Mouse (Mus musculus) limb, embryonic 10.5 days (tissue): ENCODE results near the gene Ppp2r2c. TPM values are rescaled to one million over a fixed set of nuclear protein-coding genes. Genes with fewer than 3 reads are reported as not detected.

Experiments used
- DNase-seq: peaks from one replicate; pipeline ENCODE4 v3.0.0-alpha.2; 2017; ENCODE audit warnings: low spot score
- H3K27ac ChIP-seq: fragments of 300-500 bp; sonication (generic); 2 replicates; pipeline ENCODE4 v1.5.1; 2016; ENCODE audit warnings: mild to moderate bottlenecking
- H3K27me3 ChIP-seq: fragments of 300-500 bp; sonication (generic); 2 replicates; pipeline ENCODE4 v1.6.1; 2016; ENCODE audit warnings: low read depth, mild to moderate bottlenecking; ENCODE audit not compliant: poor library complexity, severe bottlenecking
- H3K36me3 ChIP-seq: fragments of 300-500 bp; sonication (generic); 2 replicates; pipeline ENCODE4 v1.6.1; 2016; ENCODE audit warnings: mild to moderate bottlenecking, moderate library complexity
- H3K4me1 ChIP-seq: fragments of 300-500 bp; sonication (generic); 2 replicates; pipeline ENCODE4 v1.6.1; 2016
- H3K4me3 ChIP-seq: fragments of 300-500 bp; sonication (generic); 2 replicates; pipeline ENCODE4 v1.5.1; 2016; ENCODE audit warnings: mild to moderate bottlenecking, moderate library complexity
- H3K9me3 ChIP-seq: fragments of 300-500 bp; sonication (generic); replicated peaks from 2 replicates; pipeline ENCODE4 v1.6.1; 2016; ENCODE audit warnings: mild to moderate bottlenecking
- WGBS: fragments of 180-500 bp; shearing (Covaris S2); methylation state at CpG from one replicate; pipeline ENCODE4 v1.1.7; 2016; 5-methylcytosine and 5-hydroxymethylcytosine counted together
- polyA plus RNA-seq: library from polyadenylated mRNA; unstranded; fragments of >200 nt; fragmentation: Nextera tagmentation; extraction: Ambion mirVana; gene quantifications from 2 replicates; pipeline ENCODE4 v1.2.1, GENCODE M21; 2016

Ppp2r2c gene
- polyA plus RNA-seq, 1 experiment from 2014 or later = 0.23 TPM

DNA sequence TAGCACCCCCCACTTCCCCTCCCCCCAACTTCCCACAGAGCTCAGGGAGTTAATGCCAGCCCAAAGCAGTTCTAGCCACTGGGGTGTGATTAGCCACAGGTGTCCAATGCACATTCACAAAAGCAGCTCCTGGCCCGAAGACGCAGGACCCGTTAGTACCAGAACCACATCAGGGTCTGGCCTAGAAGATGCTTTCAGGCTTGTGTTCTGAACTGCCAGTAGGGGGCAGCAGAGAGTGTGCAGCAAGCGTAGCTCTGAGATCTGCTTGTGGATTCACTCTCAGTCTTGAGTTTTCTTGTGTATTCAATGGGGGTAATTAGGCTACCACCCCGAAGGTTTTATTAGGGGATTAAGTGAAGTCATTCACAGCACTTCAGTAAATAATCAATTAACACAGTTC lies 78.1 kb downstream of the Ppp2r2c start:
- Histone ChIP-seq H3K9me3 (no peaks in the 10 kb centered on the region), H3K4me3 (no peak overlapping the region), H3K4me1 (no peaks in the 10 kb centered on the region), H3K27ac (no peak overlapping the region), H3K36me3 (no peaks in the 10 kb centered on the region), H3K27me3 (no peaks in the 10 kb centered on the region)
- WGBS = 15% methylated on average over 5 of the region's 5 CpGs
- peak; percentile 76 for DNase-seq

DNA sequence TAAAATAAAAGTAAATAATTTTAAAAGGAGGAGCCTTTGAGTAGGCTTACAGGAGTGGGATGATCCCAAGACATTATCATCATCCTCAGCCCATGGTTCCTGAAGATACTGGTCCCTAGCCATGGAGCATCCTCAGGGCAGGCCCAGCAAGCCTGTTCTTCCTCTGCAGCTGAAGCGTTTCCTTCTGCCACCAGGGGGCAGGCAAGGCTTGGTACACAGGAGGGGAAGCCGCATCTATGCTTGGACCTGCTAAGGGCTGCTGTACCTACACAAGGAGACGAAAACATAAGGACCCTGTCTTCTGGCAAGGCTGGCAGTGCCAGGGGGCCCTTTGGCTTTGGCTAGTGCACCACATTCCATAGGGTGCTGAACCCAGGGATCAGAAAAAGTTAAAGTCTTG lies 80.5 kb downstream of the Ppp2r2c start:
- Histone ChIP-seq H3K27ac (no peak overlapping the region), H3K4me1 (no peaks in the 10 kb centered on the region), H3K4me3 (no peak overlapping the region), H3K27me3 (no peaks in the 10 kb centered on the region), H3K36me3 (no peaks in the 10 kb centered on the region), H3K9me3 (no peaks in the 10 kb centered on the region)
- peak; percentile 79 for DNase-seq
- WGBS = 20% methylated on average over 3 of the region's 3 CpGs

DNA sequence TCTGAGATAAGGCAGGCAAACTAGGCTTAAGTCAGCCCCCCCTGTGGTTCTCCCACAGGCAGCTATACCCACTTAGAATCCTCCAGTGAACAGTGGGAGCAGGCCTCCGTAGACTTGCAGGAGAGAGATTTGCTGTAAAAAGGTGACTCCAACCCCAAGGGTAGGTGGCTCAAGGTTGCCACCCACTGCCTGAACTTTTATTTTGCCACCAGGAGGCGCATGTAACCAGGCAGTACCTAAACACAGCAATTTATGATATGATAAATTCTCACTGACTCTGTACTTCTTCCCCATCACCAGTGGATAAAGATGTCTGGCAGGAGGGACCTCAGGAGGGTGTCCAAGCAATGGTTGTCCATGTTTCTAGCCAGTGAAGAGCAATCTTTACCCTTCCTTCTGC lies 82.6 kb downstream of the Ppp2r2c start:
- DNase-seq = no peak
- H3K27ac ChIP-seq = no peak overlapping the region
- H3K4me1 ChIP-seq = no peaks in the 10 kb centered on the region
- H3K4me3 ChIP-seq = no peak overlapping the region
- no peaks in the 10 kb centered on the region for H3K36me3 ChIP-seq
- no peaks in the 10 kb centered on the region for H3K9me3 ChIP-seq
- H3K27me3 ChIP-seq = no peaks in the 10 kb centered on the region
- 62% methylated on average over 2 of the region's 2 CpGs for WGBS

DNA sequence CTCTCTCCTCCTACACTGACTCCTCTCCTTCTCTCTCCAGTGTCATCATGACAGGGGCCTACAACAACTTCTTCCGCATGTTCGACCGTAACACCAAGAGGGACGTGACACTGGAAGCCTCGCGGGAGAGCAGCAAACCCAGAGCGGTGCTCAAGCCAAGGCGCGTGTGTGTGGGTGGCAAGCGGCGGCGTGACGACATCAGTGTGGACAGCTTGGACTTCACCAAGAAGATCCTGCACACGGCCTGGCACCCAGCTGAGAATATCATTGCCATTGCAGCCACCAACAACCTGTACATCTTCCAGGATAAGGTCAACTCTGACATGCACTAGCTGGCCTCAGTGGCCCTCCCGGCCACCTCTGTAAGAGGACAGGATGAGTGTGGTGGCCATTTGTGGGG lies 84.0 kb downstream of the Ppp2r2c start:
- Histone ChIP-seq H3K9me3 (no peaks in the 10 kb centered on the region), H3K27ac (no peak overlapping the region), H3K4me3 (no peak overlapping the region), H3K4me1 (no peaks in the 10 kb centered on the region), H3K27me3 (no peaks in the 10 kb centered on the region), H3K36me3 (no peaks in the 10 kb centered on the region)
- DNase-seq = no peak
- WGBS = 95% methylated on average over 15 of the region's 15 CpGs

DNA sequence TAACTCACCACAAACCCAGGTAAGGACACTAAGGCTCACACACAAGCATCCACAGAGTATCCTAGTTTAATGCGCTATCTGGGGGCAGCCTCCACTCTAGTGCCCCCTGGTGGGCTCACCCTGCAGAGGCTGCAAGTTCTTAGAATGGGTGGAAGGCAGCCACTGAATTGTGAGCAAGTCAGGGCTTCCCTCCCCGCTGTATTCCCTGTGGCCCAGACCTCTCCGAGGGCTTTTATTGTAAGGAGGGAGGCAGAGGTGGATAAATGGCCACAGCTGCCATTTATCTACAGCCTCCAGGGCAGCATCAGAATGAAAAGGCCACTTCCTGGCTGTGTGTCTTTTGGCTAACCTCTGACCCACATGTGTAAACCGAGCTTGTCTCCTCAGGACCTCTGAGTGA lies 87.1 kb downstream of the Ppp2r2c start:
- Histone ChIP-seq H3K4me3 (no peak overlapping the region), H3K27me3 (no peaks in the 10 kb centered on the region), H3K9me3 (no peaks in the 10 kb centered on the region), H3K27ac (no peak overlapping the region), H3K36me3 (no peaks in the 10 kb centered on the region), H3K4me1 (no peaks in the 10 kb centered on the region)
- peak; percentile 53 for DNase-seq
- WGBS = 15% methylated on average over 4 of the region's 4 CpGs

DNA sequence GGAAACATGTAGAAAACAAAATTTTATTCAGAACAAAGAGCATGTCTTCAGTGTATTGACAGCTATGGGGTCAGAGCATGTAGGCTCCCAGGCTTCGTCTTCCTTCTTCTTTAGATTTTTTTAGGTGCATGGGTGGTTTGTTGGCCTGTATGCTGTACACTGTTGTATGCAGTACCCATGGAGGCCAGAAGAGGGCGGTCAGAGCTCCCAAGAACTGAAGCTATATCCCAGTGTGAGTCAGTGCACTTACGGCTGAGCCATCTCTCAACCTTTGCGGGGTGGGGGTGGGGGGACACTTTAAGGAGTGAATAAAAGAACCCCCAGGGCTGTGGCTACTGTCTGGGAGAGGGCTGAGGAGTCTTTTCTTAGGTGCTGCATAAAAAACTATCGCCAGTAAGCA lies 90.5 kb downstream of the Ppp2r2c start:
- no peak overlapping the region for H3K27ac ChIP-seq
- peak; percentile 76 for DNase-seq
- no peak overlapping the region for H3K4me3 ChIP-seq
- H3K27me3 ChIP-seq = no peaks in the 10 kb centered on the region
- WGBS = 41% methylated on average over 5 of the region's 5 CpGs
- no peaks in the 10 kb centered on the region for H3K4me1 ChIP-seq
- H3K9me3 ChIP-seq = no peaks in the 10 kb centered on the region
- no peaks in the 10 kb centered on the region for H3K36me3 ChIP-seq

DNA sequence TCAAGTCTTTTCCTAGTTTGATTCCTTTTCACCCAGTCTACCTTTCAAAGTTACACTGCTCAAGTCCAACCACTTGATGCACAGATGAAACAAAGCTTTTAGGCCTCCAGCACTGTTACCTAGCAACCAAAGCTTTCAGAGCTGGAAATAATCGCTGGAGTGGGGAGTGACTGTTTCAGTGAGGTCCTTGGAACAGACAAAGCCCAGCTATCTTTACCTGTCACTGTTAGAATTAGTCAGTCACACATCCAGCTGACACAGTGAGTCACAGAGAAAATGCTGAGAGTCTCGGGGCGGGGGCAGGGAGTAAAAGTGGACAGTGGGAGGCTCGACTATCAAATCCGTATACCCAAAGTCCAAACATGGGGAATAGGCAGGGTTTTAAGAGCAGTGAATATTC lies 92.2 kb downstream of the Ppp2r2c start:
- H3K4me3 ChIP-seq = no peak overlapping the region
- H3K9me3 ChIP-seq = no peaks in the 10 kb centered on the region
- no peaks in the 10 kb centered on the region for H3K4me1 ChIP-seq
- no peaks in the 10 kb centered on the region for H3K27me3 ChIP-seq
- DNase-seq = no peak
- 81% methylated on average over 5 of the region's 5 CpGs for WGBS
- no peak overlapping the region for H3K27ac ChIP-seq
- H3K36me3 ChIP-seq = 0 out of 2 replicates have a peak, but pooled peaks cover 5% of the 10 kb centered on the region

DNA sequence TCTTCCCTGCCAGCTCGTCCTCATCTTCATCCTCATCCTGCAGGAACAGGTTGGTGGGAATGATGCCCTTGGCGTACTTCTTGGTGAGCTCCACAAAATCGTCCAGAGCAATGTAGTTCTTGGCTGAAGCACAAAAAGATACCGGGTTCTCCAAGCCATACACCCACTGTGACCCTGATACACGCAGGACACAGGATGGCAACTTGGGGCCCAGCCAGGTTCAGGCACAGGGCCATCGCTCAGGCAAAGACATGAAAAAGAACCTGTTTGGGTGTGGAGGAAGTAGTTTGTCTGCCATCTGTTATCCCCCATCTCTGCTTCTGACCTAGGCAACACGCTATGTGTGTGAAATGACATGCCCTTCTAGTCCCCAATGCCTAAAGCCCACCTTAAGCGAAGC lies 103.3 kb downstream of the Ppp2r2c start:
- DNase-seq = no peak
- H3K9me3 ChIP-seq = no peaks in the 10 kb centered on the region
- 88% methylated on average over 8 of the region's 8 CpGs for WGBS
- no peak overlapping the region for H3K27ac ChIP-seq
- peaks cover 53% of the 10 kb centered on the region for H3K36me3 ChIP-seq
- H3K4me1 ChIP-seq = no peaks in the 10 kb centered on the region
- no peak overlapping the region for H3K4me3 ChIP-seq
- no peaks in the 10 kb centered on the region for H3K27me3 ChIP-seq

DNA sequence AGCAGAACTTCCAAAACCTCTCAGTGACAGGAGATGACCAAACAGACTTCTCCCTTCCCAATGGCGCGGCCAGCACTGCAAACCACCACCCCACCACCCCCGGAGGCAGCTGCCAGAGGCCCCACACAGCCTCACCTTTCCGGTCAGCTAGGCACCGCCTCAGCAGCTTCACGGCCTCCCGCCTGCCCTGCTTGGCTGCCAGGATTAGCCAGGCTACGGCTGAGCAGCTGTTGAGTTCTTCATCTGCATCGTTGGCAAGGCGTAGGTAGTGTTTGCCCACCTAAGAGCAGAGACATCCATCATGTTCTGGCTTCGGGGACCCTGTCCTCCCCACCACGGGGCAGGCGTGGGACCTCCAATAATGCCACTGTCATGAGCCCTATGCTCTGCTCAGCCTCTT lies 107.0 kb downstream of the Ppp2r2c start:
- Histone ChIP-seq H3K9me3 (no peaks in the 10 kb centered on the region), H3K4me1 (no peaks in the 10 kb centered on the region), H3K4me3 (no peak overlapping the region), H3K27ac (no peak overlapping the region), H3K27me3 (no peaks in the 10 kb centered on the region), H3K36me3 (peaks cover 28% of the 10 kb centered on the region)
- WGBS = 86% methylated on average over 13 of the region's 13 CpGs
- DNase-seq = no peak

DNA sequence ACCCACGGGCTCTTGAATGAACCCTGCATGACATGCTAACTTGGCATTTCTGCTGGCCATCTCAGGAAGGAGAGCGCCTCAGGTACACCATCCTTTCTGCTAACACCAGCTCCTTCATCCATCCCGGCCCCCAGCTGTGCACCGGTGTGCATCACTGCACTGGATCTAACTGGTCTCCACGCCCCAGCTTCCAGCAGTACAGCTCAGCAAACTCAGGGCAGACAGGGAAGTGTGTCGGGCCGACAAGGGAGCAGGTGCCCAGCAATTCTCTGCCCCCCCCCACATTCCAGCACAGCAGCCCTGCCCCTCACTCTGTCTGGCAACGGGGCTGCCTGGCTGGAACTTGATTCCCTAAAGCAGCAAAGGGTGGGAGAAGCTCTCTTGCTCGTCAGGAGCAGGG lies 109.5 kb downstream of the Ppp2r2c start:
- no peaks in the 10 kb centered on the region for H3K27me3 ChIP-seq
- no peaks in the 10 kb centered on the region for H3K9me3 ChIP-seq
- H3K4me3 ChIP-seq = no peak overlapping the region
- no peaks in the 10 kb centered on the region for H3K4me1 ChIP-seq
- H3K36me3 ChIP-seq = peaks cover 14% of the 10 kb centered on the region; the same call in 1 of the 2 replicates
- H3K27ac ChIP-seq = no peak overlapping the region
- DNase-seq = no peak
- WGBS = 74% methylated on average over 9 of the region's 9 CpGs

DNA sequence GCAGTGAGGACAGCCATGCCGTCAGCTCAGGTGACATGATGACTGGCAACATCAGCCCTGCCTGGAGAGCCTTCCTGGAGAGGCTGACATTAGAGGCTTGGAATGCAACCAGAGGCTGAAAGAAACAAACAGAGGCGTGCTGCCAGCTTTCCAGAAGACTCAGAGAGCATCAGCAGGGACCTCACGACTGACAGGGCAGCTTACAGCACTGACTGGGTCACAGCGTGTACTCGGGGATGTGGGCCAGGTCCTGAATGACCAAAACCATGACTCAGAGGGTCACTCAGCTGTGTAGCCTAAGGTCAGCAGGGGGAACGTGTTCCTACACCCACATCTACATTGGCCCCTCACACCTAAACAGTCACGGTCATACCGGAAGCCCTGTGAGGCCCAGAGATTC lies 110.7 kb downstream of the Ppp2r2c start:
- Histone ChIP-seq H3K4me1 (no peaks in the 10 kb centered on the region), H3K9me3 (no peaks in the 10 kb centered on the region), H3K27ac (no peak overlapping the region), H3K36me3 (peaks cover 8% of the 10 kb centered on the region; the same call in 1 of the 2 replicates), H3K4me3 (no peak overlapping the region), H3K27me3 (no peaks in the 10 kb centered on the region)
- WGBS = 78% methylated on average over 8 of the region's 8 CpGs
- no peak for DNase-seq

DNA sequence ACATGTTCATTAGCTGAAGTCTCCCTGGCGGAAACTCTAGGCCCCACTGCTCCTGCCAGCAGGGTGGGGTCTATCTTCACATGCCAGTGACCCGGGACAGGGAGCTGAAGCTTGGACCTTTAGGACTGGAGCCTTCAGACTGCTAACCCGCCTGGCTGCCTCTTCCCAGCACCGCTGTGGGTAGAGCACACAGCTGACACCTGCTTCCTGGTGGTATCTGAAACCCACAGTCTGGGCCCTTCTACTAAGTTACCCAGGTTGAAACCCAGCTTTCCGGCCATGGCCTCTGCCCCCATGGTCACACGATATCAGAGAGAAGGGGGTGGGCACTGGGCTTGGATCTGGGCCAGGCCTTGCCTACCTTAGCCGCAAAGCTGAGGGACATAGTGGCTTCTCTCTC lies 111.3 kb downstream of the Ppp2r2c start:
- H3K27me3 ChIP-seq = no peaks in the 10 kb centered on the region

DNA sequence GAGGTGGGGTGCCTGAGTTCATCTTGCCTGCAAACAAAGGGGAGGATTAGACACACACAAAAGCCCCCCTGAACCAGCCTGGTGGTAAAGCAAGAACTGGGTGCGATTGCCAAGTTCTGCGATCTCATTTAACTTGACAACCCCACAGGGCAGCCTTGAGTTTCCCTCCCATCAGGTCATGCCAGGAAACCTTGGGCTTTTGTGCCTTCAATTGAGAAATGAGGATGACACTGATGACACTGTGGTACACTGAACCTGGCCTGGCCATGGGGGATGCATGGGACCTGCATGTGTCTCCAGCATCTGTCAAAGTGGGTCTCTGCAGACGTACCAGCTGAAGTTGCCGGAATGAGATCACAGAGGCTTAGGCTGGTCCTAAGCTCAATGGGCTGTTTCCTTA lies 114.0 kb downstream of the Ppp2r2c start:
- Histone ChIP-seq H3K27me3 (peaks cover 3% of the 10 kb centered on the region; the same call in 1 of the 2 replicates), H3K27ac (no peak overlapping the region), H3K36me3 (no peaks in the 10 kb centered on the region), H3K4me1 (no peaks in the 10 kb centered on the region), H3K9me3 (no peaks in the 10 kb centered on the region), H3K4me3 (no peak overlapping the region)
- DNase-seq = no peak
- whole genome bisulfite sequencing = 85% methylated on average over 4 of the region's 4 CpGs

More for the DNA sequence above, 111.3 kb downstream of the Ppp2r2c start:
- no peak for DNase-seq
- H3K36me3 ChIP-seq = peaks cover 8% of the 10 kb centered on the region; the same call in 1 of the 2 replicates
- 88% methylated on average over 7 of the region's 7 CpGs for WGBS
- no peaks in the 10 kb centered on the region for H3K9me3 ChIP-seq
- no peaks in the 10 kb centered on the region for H3K4me1 ChIP-seq
- no peak overlapping the region for H3K27ac ChIP-seq
- no peak overlapping the region for H3K4me3 ChIP-seq

DNA sequence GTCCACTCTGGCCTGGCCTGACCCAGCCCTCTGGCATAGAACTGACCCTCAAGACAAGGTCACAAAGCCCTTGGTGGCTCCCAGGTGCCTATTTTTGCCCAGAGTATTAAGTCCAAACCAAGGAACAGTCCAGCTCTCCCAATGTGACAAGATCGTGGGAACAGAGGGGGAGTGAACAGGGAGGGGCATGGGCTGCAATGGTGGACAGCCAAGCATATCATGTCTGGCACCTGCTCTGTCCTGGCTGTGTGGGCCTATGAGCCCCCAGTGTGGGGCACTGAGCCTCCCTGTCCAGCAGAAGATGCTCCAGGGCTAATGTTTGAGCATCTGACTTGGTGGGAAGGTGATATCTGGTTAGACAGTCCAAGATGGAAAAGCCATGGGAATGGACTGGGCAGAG lies 118.3 kb downstream of the Ppp2r2c start:
- 80% methylated on average over 1 of the region's 1 CpGs for WGBS
- H3K4me1 ChIP-seq = peaks cover 19% of the 10 kb centered on the region
- no peak for DNase-seq
- no peaks in the 10 kb centered on the region for H3K36me3 ChIP-seq
- H3K27ac ChIP-seq = no peak overlapping the region
- H3K27me3 ChIP-seq = peaks cover 13% of the 10 kb centered on the region
- H3K4me3 ChIP-seq = no peak overlapping the region
- H3K9me3 ChIP-seq = no peaks in the 10 kb centered on the region
